Mouse (Mus musculus): ENCODE measurements around the gene BC053393.

GRCm38 (mm10) chr11:46552741-46553140, 18.6 kb upstream of the BC053393 start:
- TF ChIP-seq CTCF (IDR thresholded peaks at IDR 0.05; ENCODE audit: low read depth, low read length) (no peak), POLR2A (IDR thresholded peaks at IDR 0.05; ENCODE audit: borderline replicate concordance, low read depth, low read length) (no peak)

Data from bone marrow macrophage, adult 2 months (primary cell).